Mouse (Mus musculus): ENCODE measurements around the gene Bcl2l14. TPM values are rescaled to one million over a fixed set of nuclear protein-coding genes. Genes with fewer than 3 reads are reported as not detected.

Gene Bcl2l14
- polyA plus RNA-seq, 1 experiment from 2014 or later, result 0.10 TPM

- no peaks in the 10 kb centered on the region for H3K4me1 ChIP-seq (ENCODE audit: control insufficient read depth, insufficient read depth, low read depth, low read length)
- peaks cover 16% of the 10 kb centered on the region for H3K36me3 ChIP-seq (ENCODE audit: control insufficient read depth, insufficient read depth, low read length)
- no peak overlapping the region for H3K9ac ChIP-seq (ENCODE audit: low read depth, low read length)
- no peak for ATAC-seq
- 91% methylated on average over 10 of the region's 10 CpGs for WGBS
- no peak overlapping the region for H3K27ac ChIP-seq (ENCODE audit: low read depth, low read length)
- no peaks in the 10 kb centered on the region for H3K9me3 ChIP-seq (ENCODE audit: control insufficient read depth, low read length)
- H3K4me3 ChIP-seq (ENCODE audit: low read length), result no peak overlapping the region
- H3K4me2 ChIP-seq (ENCODE audit: low read length), result no peak overlapping the region
- H3K27me3 ChIP-seq (replicated peaks; ENCODE audit: control insufficient read depth, insufficient read depth, low read length), result no peaks in the 10 kb centered on the region
Measured at GRCm38 (mm10) chr6:134479481-134479880, 83.4 kb downstream of the Bcl2l14 start.

- ATAC-seq, result no peak
- H3K36me3 ChIP-seq (ENCODE audit: control insufficient read depth, insufficient read depth, low read length), result peaks cover 18% of the 10 kb centered on the region
- H3K9ac ChIP-seq (ENCODE audit: low read depth, low read length), result no peak overlapping the region
- no peaks in the 10 kb centered on the region for H3K9me3 ChIP-seq (ENCODE audit: control insufficient read depth, low read length)
- H3K27ac ChIP-seq (ENCODE audit: low read depth, low read length), result no peak overlapping the region
- 93% methylated on average over 9 of the region's 9 CpGs for WGBS
- H3K4me3 ChIP-seq (ENCODE audit: low read length), result no peak overlapping the region
- no peaks in the 10 kb centered on the region for H3K27me3 ChIP-seq (replicated peaks; ENCODE audit: control insufficient read depth, insufficient read depth, low read length)
- H3K4me2 ChIP-seq (ENCODE audit: low read length), result no peak overlapping the region
- no peaks in the 10 kb centered on the region for H3K4me1 ChIP-seq (ENCODE audit: control insufficient read depth, insufficient read depth, low read depth, low read length)
Measured at GRCm38 (mm10) chr6:134486318-134486717, 90.2 kb downstream of the Bcl2l14 start.

Other genes starting within 250 kb of the Bcl2l14 start
- gene Lrp6, start 170.6 kb downstream of the Bcl2l14 start, polyA plus RNA-seq (2015; fragmentation: Nextera tagmentation; extraction: Ambion mirVana), result 12.6 and 15.4 TPM in 2 replicates
- gene Mansc1, start 236.2 kb downstream of the Bcl2l14 start, polyA plus RNA-seq (2015; fragmentation: Nextera tagmentation; extraction: Ambion mirVana), result 1.3 and 1.7 TPM in 2 replicates
- 39.3 and 42.8 TPM in 2 replicates for gene Borcs5, start 243.2 kb downstream of the Bcl2l14 start, polyA plus RNA-seq (2015; fragmentation: Nextera tagmentation; extraction: Ambion mirVana)